Mouse (Mus musculus): Measurements from ENCODE around the gene Jakmip3. TPM values are rescaled to one million over a fixed set of nuclear protein-coding genes. Genes with fewer than 3 reads are reported as not detected.

Jakmip3 gene
- total RNA-seq, 2 experiments from 2014 or later = 54.0 to 54.7 TPM

GRCm38 (mm10) chr7:139012767-139013369 is 72.3 kb downstream of the Jakmip3 start:
- TF ChIP-seq CTCF (IDR thresholded peaks at IDR 0.05) = no peak
- no peak for DNase-seq (ENCODE audit: extremely low spot score in 1 of 2, low spot score in 2 of 2)
- H3K27ac ChIP-seq = no peak overlapping the region
- no peak overlapping the region for H3K4me3 ChIP-seq
- intact Hi-C loops (cut with DNase I) = no loop called here

- TF ChIP-seq CTCF (IDR thresholded peaks at IDR 0.05) = no peak
- Histone ChIP-seq H3K27ac (no peak overlapping the region), H3K4me3 (no peak overlapping the region)
- no peak for DNase-seq (ENCODE audit: extremely low spot score in 1 of 2, low spot score in 2 of 2)
- intact Hi-C loops (cut with DNase I) = no loop called here
These were observed 74.6 kb downstream of the Jakmip3 start for GRCm38 (mm10) chr7:139015143-139015542.

- Histone ChIP-seq H3K4me3 (no peak overlapping the region), H3K27ac (no peak overlapping the region)
- TF ChIP-seq CTCF (IDR thresholded peaks at IDR 0.05) = no peak
- DNase-seq (ENCODE audit: extremely low spot score in 1 of 2, low spot score in 2 of 2) = no peak
- intact Hi-C loops (cut with DNase I) = no loop called here
These were observed 75.8 kb downstream of the Jakmip3 start for GRCm38 (mm10) chr7:139016288-139016687.

- no peak for DNase-seq (ENCODE audit: extremely low spot score in 1 of 2, low spot score in 2 of 2)
- Histone ChIP-seq H3K4me3 (no peak overlapping the region), H3K27ac (no peak overlapping the region)
- intact Hi-C loops (cut with DNase I) = no loop called here
- no peak for TF ChIP-seq CTCF (IDR thresholded peaks at IDR 0.05)
These were observed 76.8 kb downstream of the Jakmip3 start for GRCm38 (mm10) chr7:139017249-139017903.

- DNase-seq (ENCODE audit: extremely low spot score in 1 of 2, low spot score in 2 of 2) = no peak
- intact Hi-C loops (cut with DNase I) = no loop called here
- H3K4me3 ChIP-seq = no peak overlapping the region
- H3K27ac ChIP-seq = no peak overlapping the region
- no peak for TF ChIP-seq CTCF (IDR thresholded peaks at IDR 0.05)
These were observed 80.4 kb downstream of the Jakmip3 start for GRCm38 (mm10) chr7:139020884-139021283.

- DNase-seq (ENCODE audit: extremely low spot score in 1 of 2, low spot score in 2 of 2) = no peak
- no peak overlapping the region for H3K27ac ChIP-seq
- intact Hi-C loops (cut with DNase I) = no loop called here
- TF ChIP-seq CTCF (IDR thresholded peaks at IDR 0.05) = no peak
- no peak overlapping the region for H3K4me3 ChIP-seq
These were observed 80.8 kb downstream of the Jakmip3 start for GRCm38 (mm10) chr7:139021326-139021725.

GRCm38 (mm10) chr7:139027136-139027535 is 86.6 kb downstream of the Jakmip3 start:
- DNase-seq (ENCODE audit: extremely low spot score in 1 of 2, low spot score in 2 of 2) = no peak
- intact Hi-C loops (cut with DNase I) = no loop called here
- H3K4me3 ChIP-seq = no peak overlapping the region
- TF ChIP-seq CTCF (IDR thresholded peaks at IDR 0.05) = no peak
- H3K27ac ChIP-seq = no peak overlapping the region

GRCm38 (mm10) chr7:139031215-139031614 is 90.7 kb downstream of the Jakmip3 start:
- DNase-seq (ENCODE audit: extremely low spot score in 1 of 2, low spot score in 2 of 2) = no peak

GRCm38 (mm10) chr7:139063406-139063805 is 122.9 kb downstream of the Jakmip3 start:
- peak; percentile 52 for TF ChIP-seq CTCF (IDR thresholded peaks at IDR 0.05)
- no peak for DNase-seq (ENCODE audit: extremely low spot score in 1 of 2, low spot score in 2 of 2)
- intact Hi-C loops (cut with DNase I) = no loop called here
- Histone ChIP-seq H3K27ac (no peak overlapping the region), H3K4me3 (no peak overlapping the region)

More at GRCm38 (mm10) chr7:139031215-139031614, 90.7 kb downstream of the Jakmip3 start:
- no peak overlapping the region for H3K27ac ChIP-seq
- intact Hi-C loops (cut with DNase I) = no loop called here
- TF ChIP-seq CTCF (IDR thresholded peaks at IDR 0.05) = no peak
- no peak overlapping the region for H3K4me3 ChIP-seq

GRCm38 (mm10) chr7:139068182-139068623 is 127.7 kb downstream of the Jakmip3 start:
- DNase-seq (ENCODE audit: extremely low spot score in 1 of 2, low spot score in 2 of 2) = peak; percentile 75 to 81
- peak; percentile 76 for TF ChIP-seq CTCF (IDR thresholded peaks at IDR 0.05)
- intact Hi-C loops (cut with DNase I) = loop anchor here (1.0 kb wide), 1 partner anchor 36 kb away; no protein-coding TSS in a partner anchor
- H3K27ac ChIP-seq = peak overlapping the region; percentile 63
- no peak overlapping the region for H3K4me3 ChIP-seq

GRCm38 (mm10) chr7:139074189-139074588 is 133.7 kb downstream of the Jakmip3 start:
- intact Hi-C loops (cut with DNase I) = no loop called here
- TF ChIP-seq CTCF (IDR thresholded peaks at IDR 0.05) = no peak
- no peak for DNase-seq (ENCODE audit: extremely low spot score in 1 of 2, low spot score in 2 of 2)
- Histone ChIP-seq H3K27ac (no peak overlapping the region), H3K4me3 (no peak overlapping the region)

GRCm38 (mm10) chr7:139075054-139075794 is 134.7 kb downstream of the Jakmip3 start:
- DNase-seq (ENCODE audit: extremely low spot score in 1 of 2, low spot score in 2 of 2) = no peak
- no peak for TF ChIP-seq CTCF (IDR thresholded peaks at IDR 0.05)
- Histone ChIP-seq H3K4me3 (no peak overlapping the region), H3K27ac (no peak overlapping the region)
- intact Hi-C loops (cut with DNase I) = no loop called here

All from left cerebral cortex, adult 2 months (tissue).